Mouse (Mus musculus) cortical plate, adult 2 months (tissue): ENCODE data around the gene Slc25a45.

ENCODE experiments used
- CTCF ChIP-seq: fragments of 200-500 bp; IDR thresholded peaks from 2 replicates; pipeline ENCODE4 v1.5.1; 2011; ENCODE audit warnings: mild to moderate bottlenecking, control low read depth, low read length; ENCODE audit not compliant: insufficient read depth; ENCODE audit errors: extremely low read depth
- POLR2A ChIP-seq: fragments of 200-500 bp; IDR thresholded peaks from 2 replicates; pipeline ENCODE4 v1.6.1; 2011; ENCODE audit warnings: mild to moderate bottlenecking, low read length, control low read depth; ENCODE audit not compliant: insufficient read depth; ENCODE audit errors: extremely low read depth

- no peak for TF ChIP-seq POLR2A
- no peak for TF ChIP-seq CTCF
Observed at GRCm38 (mm10) chr19:5829958-5830615, 47.5 kb upstream of the Slc25a45 start.
